Mouse (Mus musculus) ES-Bruce4 (cell line): ENCODE measurements around the gene Rcsd1. TPM values are rescaled to one million over a fixed set of nuclear protein-coding genes. Genes with fewer than 3 reads are reported as not detected.
"Not testable (repeated sequence)": the region's sequence is repeated elsewhere in the genome, so short reads cannot be mapped to it uniquely, and the experiment has no call there.

Experiments
- H3K27ac ChIP-seq: 2 replicates; pipeline ENCODE4 v1.5.1; 2012; ENCODE audit warnings: low read length, inconsistent platforms; ENCODE audit not compliant: insufficient read depth
- H3K27me3 ChIP-seq: 2 replicates; pipeline ENCODE4 v1.6.1; 2012; ENCODE audit warnings: mild to moderate bottlenecking, low read length, inconsistent platforms; ENCODE audit not compliant: control insufficient read depth, poor library complexity, insufficient read depth, severe bottlenecking
- H3K36me3 ChIP-seq: 2 replicates; pipeline ENCODE4 v1.6.1; 2012; ENCODE audit warnings: inconsistent platforms, mild to moderate bottlenecking, low read length, moderate library complexity; ENCODE audit not compliant: control insufficient read depth, poor library complexity, insufficient read depth, severe bottlenecking
- H3K4me1 ChIP-seq: one replicate; pipeline ENCODE4 v1.8.1; 2011; ENCODE audit warnings: low read length; ENCODE audit not compliant: control insufficient read depth, insufficient read depth
- H3K4me3 ChIP-seq: 2 replicates; pipeline ENCODE4 v1.5.1; 2011; ENCODE audit warnings: low read depth, mild to moderate bottlenecking, low read length
- H3K9ac ChIP-seq: 2 replicates; pipeline ENCODE4 v1.6.1; 2012; ENCODE audit warnings: low read depth, mild to moderate bottlenecking, inconsistent platforms; ENCODE audit not compliant: poor library complexity, severe bottlenecking
- H3K9me3 ChIP-seq: replicated peaks from 2 replicates; pipeline ENCODE4 v1.6.1; 2012; ENCODE audit warnings: mild to moderate bottlenecking, low read length, inconsistent platforms; ENCODE audit not compliant: control insufficient read depth, poor library complexity, insufficient read depth, severe bottlenecking
- CTCF ChIP-seq: IDR thresholded peaks from one replicate; pipeline ENCODE4 v1.8.1; 2011; ENCODE audit warnings: low read depth, low read length
- EP300 ChIP-seq: IDR thresholded peaks from 2 replicates; pipeline ENCODE4 v1.6.1; 2011; ENCODE audit warnings: low read depth, low read length; ENCODE audit not compliant: insufficient read depth
- POLR2A ChIP-seq: IDR thresholded peaks from one replicate; pipeline ENCODE4 v1.8.1; 2011; ENCODE audit warnings: low read length; ENCODE audit not compliant: insufficient read depth
- polyA plus RNA-seq: library from polyadenylated mRNA; stranded (reverse); fragments of >200 nt; gene quantifications from 2 replicates; pipeline ENCODE4 v1.2.4, GENCODE M21; 2011; ENCODE audit warnings: low read depth; ENCODE audit not compliant: missing spikeins, insufficient read depth, insufficient read length

Gene Rcsd1
- polyA plus RNA-seq, 1 experiment, result 2.0 TPM

- TF ChIP-seq EP300 (no peak), CTCF (no peak), POLR2A (no peak)
- Histone ChIP-seq H3K36me3 (no peaks in the 10 kb centered on the region), H3K27me3 (no peaks in the 10 kb centered on the region), H3K9ac (no peak overlapping the region), H3K27ac (no peak overlapping the region), H3K9me3 (no peaks in the 10 kb centered on the region), H3K4me3 (no peak overlapping the region), H3K4me1 (no peaks in the 10 kb centered on the region)
Measured at GRCm38 (mm10) chr1:165681045-165681794, 28.3 kb downstream of the Rcsd1 start.

- H3K27ac ChIP-seq, H3K9ac ChIP-seq, H3K36me3 ChIP-seq, H3K9me3 ChIP-seq, H3K4me1 ChIP-seq, H3K27me3 ChIP-seq, H3K4me3 ChIP-seq: not testable (repeated sequence)
Measured at GRCm38 (mm10) chr1:165680086-165680485, 29.5 kb downstream of the Rcsd1 start.

- no peak for TF ChIP-seq EP300
- peak; percentile 6 for TF ChIP-seq CTCF
- Histone ChIP-seq H3K36me3 (no peaks in the 10 kb centered on the region), H3K27me3 (no peaks in the 10 kb centered on the region), H3K9me3 (no peaks in the 10 kb centered on the region), H3K4me1 (no peaks in the 10 kb centered on the region), H3K27ac (no peak overlapping the region), H3K9ac (no peak overlapping the region), H3K4me3 (no peak overlapping the region)
Measured at GRCm38 (mm10) chr1:165679618-165679997, 29.9 kb downstream of the Rcsd1 start.

GRCm38 (mm10) chr1:165678861-165679617 is 30.5 kb downstream of the Rcsd1 start:
- Histone ChIP-seq H3K27me3 (no peaks in the 10 kb centered on the region), H3K27ac (no peak overlapping the region), H3K9ac (no peak overlapping the region), H3K4me3 (no peak overlapping the region), H3K9me3 (no peaks in the 10 kb centered on the region), H3K4me1 (no peaks in the 10 kb centered on the region), H3K36me3 (no peaks in the 10 kb centered on the region)
- TF ChIP-seq CTCF (peak; percentile 43), EP300 (0 out of 2 replicates have a peak, but pooled peaks have one; percentile 2), POLR2A (no peak)

- TF ChIP-seq EP300 (no peak), CTCF (no peak), POLR2A (no peak)
- Histone ChIP-seq H3K9ac (no peak overlapping the region), H3K27ac (no peak overlapping the region), H3K36me3 (no peaks in the 10 kb centered on the region), H3K9me3 (no peaks in the 10 kb centered on the region), H3K4me1 (no peaks in the 10 kb centered on the region), H3K27me3 (no peaks in the 10 kb centered on the region), H3K4me3 (no peak overlapping the region)
Measured at GRCm38 (mm10) chr1:165677558-165677957, 32.0 kb downstream of the Rcsd1 start.

- H3K36me3 ChIP-seq, result no peaks in the 10 kb centered on the region
- no peaks in the 10 kb centered on the region for H3K27me3 ChIP-seq
- H3K4me1 ChIP-seq, result no peaks in the 10 kb centered on the region
- H3K4me3 ChIP-seq, result no peak overlapping the region
- H3K27ac ChIP-seq, result no peak overlapping the region
- no peak for TF ChIP-seq POLR2A
- no peak for TF ChIP-seq EP300
- TF ChIP-seq CTCF, result no peak
- H3K9ac ChIP-seq, result no peak overlapping the region
- H3K9me3 ChIP-seq, result no peaks in the 10 kb centered on the region
Measured at GRCm38 (mm10) chr1:165676993-165677392, 32.6 kb downstream of the Rcsd1 start.
